Mouse (Mus musculus) G1E (cell line): Measurements from ENCODE around the gene Ptgir.

Experiments used
- CTCF ChIP-seq: IDR thresholded peaks from 2 replicates; pipeline ENCODE4 v1.5.1; 2012; ENCODE audit warnings: low read depth, low read length, inconsistent platforms, mixed read lengths
- POLR2AphosphoS5 ChIP-seq: IDR thresholded peaks from 2 replicates; pipeline ENCODE4 v1.6.1; 2012; ENCODE audit warnings: low read depth, low read length, inconsistent platforms; ENCODE audit not compliant: insufficient replicate concordance
- TAL1 ChIP-seq: conservative IDR thresholded peaks from 2 replicates; pipeline ENCODE4 v1.6.1; 2012; ENCODE audit warnings: low read depth, low read length, inconsistent platforms, mixed read lengths

DNA sequence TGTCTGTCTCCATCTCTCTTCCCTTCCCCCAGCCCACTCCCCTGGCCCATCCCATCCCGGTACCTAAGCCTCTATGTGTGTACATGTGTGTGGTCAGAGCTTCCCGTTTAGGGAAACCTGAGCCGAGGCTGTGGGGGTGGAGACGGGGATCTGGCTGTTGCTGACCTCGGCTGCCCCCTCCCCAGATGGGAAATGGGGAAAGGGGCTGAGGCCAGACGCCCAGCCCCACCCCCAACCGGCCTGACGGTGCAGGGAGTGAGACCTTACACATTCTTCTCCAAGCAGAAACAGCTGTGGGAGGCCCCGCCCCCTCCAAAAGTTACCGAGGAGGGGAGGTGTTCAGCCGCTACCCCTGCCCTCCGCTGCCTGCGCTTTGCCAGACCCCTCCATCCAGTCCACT is 29.7 kb upstream of the Ptgir start:
- TF ChIP-seq CTCF (no peak), TAL1 (no peak), POLR2AphosphoS5 (no peak)
